16 mouse cellular contexts compared by ENCODE assay signal in genomic region chrX:57659571-57659970, GRCm38 (mm10).
"Had no signal": no experiment of that assay in that cellular context is flagged by ENCODE, and none has a peak within 500 bp of the region (broad histone marks: within the 10 kb centered on the region; RNA-seq: fewer than 3 reads in every experiment).

No protein-coding gene starts in this region.

- H3K9ac ChIP-seq: limb, embryonic 12.5 days; liver, embryonic 13.5 days; liver, postnatal 0 days; lung, embryonic 15.5 days; stomach, embryonic 15.5 days had no signal

- H3K4me2 ChIP-seq: limb, embryonic 12.5 days; liver, embryonic 13.5 days; lung, embryonic 15.5 days; midbrain, embryonic 11.5 days; stomach, embryonic 15.5 days had no signal

- H3K4me3 ChIP-seq: left cerebral cortex, adult 2 months; limb, embryonic 12.5 days; liver, embryonic 13.5 days; lung, embryonic 15.5 days; megakaryocyte, embryonic 14.5 days; stomach, embryonic 15.5 days had no signal

- ATAC-seq: liver, postnatal 0 days; midbrain, embryonic 16.5 days had no signal

- H3K4me1 ChIP-seq: limb, embryonic 12.5 days; liver, embryonic 13.5 days; lung, embryonic 15.5 days; megakaryocyte, embryonic 14.5 days; stomach, embryonic 15.5 days had no signal

- H3K36me3 ChIP-seq: limb, embryonic 12.5 days; liver, embryonic 13.5 days; lung, embryonic 15.5 days; stomach, embryonic 15.5 days had no signal

- DNase-seq: kidney, postnatal 10 days; liver; liver, embryonic 13.5 days; liver, postnatal 0 days; lung, postnatal 14 days; right cerebral cortex, postnatal 14 days; thymus, adult 2 months; thymus, postnatal 25 days had no signal

- H3K27me3 ChIP-seq: limb, embryonic 12.5 days; liver, embryonic 13.5 days; lung, embryonic 15.5 days; stomach, embryonic 15.5 days had no signal

- H3K9me3 ChIP-seq: limb, embryonic 12.5 days; liver, embryonic 13.5 days; lung, embryonic 15.5 days; megakaryocyte, embryonic 14.5 days; stomach, embryonic 15.5 days had no signal

- H3K27ac ChIP-seq: left cerebral cortex, adult 2 months; limb, embryonic 12.5 days; liver, embryonic 13.5 days; lung, embryonic 15.5 days; macrophage; stomach, embryonic 15.5 days had no signal
